Mouse (Mus musculus) gastrocnemius, postnatal 36 days (tissue): Measurements from ENCODE around the gene Spag8. TPM values are rescaled to one million over a fixed set of nuclear protein-coding genes. Genes with fewer than 3 reads are reported as not detected.
A peak's percentile ranks its signal among the peaks of the same experiment; 100 is the strongest.

Experiments
- DNase-seq, 2 experiments: peaks; one replicate each; pipeline ENCODE4 v3.0.0; 2022
- intact Hi-C: fragments of 180-260 bp; cut with DNase I; formaldehyde crosslinking; loops from one replicate; pipeline ENCODE4 v1.15.1; 2025
- long read RNA-seq, 2 experiments: library from polyadenylated mRNA; stranded (forward); transcript quantifications; one replicate each; pipeline ENCODE4 v2.0.0; 2021
- total RNA-seq, 2 experiments: library from RNA; stranded (reverse); gene quantifications; 2 replicates each; pipeline ENCODE4 v1.2.3; 2021

Spag8 gene
- not detected for total RNA-seq
- long read RNA-seq, experiment 1 = 0 reads
- long read RNA-seq, experiment 2 = 0 reads

DNA sequence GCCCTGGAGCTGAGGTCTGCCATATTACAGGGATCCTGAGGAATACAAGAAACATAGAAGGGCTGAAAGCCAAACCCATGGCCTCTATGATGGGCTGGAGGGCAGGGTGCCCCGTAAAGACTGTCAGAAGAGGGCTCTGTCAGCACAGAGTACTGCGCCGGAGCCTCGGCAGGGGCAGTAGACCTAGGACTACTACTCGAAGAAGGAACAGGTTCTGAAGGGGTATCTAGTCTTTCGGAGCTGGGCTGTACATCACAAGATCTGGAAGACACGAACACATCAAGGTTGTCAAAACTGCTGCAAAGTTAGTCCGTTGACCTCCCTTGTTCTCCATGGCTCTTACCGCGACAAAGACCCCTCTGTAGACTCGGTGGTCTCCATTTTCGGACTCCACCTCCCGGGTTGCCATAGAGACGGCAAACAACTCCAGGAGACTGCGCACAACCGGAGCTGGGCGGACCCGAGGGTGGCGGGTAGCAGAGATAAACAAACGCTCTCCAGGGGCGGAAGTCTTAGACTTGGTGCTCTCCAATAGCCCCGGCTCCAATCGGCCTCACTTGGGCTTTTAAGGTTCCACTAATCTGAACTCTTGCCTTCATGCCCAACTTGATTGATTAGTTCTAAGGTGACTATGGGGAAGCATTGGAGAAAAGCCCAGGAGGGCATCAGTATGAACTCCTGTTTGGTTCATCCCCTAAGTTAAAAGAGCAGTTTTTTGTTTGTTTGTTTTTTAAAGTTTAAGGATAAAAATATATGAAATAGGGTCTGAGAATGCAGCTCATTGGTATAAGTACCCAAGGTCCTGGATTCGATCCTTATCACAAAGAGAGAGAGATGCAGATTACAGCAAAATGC lies at the start of gene Spag8:
Gene Spag8 (minus strand): TSS at position 434 of the 855 bp plus-strand sequence.
- no peak for DNase-seq
- intact Hi-C loops = loop anchor here (2.0 kb wide), 1 partner anchor 17 kb away; no protein-coding TSS in a partner anchor

DNA sequence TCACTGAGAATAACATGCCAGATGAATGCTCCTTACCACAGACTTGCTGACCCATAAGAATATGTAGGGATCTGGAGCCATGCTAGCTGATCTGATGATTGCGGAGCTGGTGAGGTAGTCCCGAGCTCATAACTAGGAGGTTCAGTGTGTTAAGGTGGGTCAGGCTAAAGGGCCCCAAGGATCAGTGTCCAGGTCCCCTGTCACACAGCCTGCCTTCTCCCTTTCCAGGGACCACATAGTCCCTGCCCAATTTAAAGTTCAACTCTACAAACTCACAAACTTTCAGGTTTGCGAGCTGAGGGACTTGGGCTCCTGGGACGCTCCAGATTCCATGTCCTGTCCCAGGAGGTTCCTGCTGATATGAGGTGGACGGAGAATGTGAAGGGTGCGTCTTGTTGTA lies 47.3 kb upstream of the Spag8 start, which contains the start of gene Olfr70:
Gene Olfr70 (minus strand): TSS at position 101 of the 400 bp plus-strand sequence.
- intact Hi-C loops = no loop called here
- DNase-seq = no peak

DNA sequence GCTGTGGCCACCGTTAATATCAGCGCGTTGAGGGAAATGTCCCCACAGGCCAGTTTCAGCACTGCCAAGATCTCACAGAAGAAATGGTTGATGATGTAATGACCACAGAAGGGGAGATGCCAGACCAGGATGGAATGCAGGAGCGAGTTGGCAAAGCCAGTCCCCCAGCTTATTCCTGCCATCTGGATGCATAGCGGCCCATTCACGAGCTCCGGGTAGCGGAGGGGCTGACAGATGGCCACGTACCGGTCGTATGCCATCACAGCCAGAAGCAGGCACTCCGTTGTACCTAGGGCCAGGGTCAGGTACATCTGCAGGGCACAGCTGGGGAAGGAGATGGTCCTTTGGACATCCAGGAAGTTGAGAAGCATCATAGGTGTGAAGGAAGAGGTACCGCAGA lies 43.2 kb upstream of the Spag8 start:
- no peak for DNase-seq
- intact Hi-C loops = no loop called here

DNA sequence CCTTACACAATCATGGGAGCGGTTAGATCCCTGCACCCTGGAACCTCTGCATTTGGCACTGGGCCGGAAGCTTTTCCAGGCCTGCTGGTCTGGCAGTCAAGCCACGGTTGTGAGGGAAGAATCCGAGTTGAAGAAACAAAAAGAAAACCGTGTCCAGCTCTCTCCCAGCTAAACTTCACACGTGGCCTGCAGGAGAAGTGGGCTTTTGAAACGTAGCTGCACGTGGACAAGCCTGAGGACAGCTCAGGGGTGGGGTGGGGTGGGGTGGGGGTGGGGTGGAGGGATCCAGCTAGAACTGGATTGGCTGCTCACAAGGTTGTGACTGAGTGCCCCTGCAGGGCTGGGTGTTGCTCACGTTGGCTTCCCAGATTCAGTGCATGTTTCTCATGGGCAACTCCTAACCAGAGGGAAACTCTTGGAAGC lies 41.9 kb upstream of the Spag8 start:
- peak; percentile 43 to 60 for DNase-seq
- intact Hi-C loops = no loop called here

DNA sequence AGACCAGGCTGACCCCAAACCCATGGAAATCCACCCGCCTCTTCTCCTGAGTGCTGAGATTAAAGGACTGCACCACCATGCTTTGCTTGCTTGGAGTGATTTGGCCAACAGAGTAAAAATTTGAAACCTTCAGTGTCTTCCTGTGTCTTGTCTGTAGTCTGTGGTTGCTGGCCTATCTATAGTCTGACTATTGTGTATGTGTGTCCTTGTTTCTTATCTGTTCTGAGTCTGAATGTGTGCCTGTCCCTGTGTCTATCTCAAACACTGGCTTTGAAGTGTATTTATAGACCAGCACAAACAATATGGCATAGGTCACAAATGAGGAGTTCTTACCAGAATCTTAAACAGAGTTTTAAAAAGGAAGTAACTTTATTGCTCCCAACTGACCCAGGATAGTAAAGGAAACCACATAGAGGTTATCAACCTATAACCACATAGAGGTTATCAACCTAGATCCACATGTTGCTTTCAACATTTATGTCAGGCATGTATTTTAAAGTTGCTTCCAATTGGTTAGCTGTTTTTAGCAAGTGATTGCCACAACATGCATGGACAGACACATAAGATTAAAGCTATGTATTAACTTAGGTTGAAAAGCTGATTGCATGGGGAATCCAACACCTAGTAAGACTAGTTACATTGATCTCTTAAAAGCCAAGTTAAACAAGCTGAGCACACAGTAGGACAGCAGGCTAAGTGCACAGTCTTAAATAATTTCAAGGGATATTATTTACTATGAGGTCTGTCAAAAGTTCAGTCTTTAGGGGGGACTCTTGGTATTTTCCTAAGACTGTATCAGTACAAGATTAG lies 41.2 kb upstream of the Spag8 start:
- DNase-seq = no peak
- intact Hi-C loops = no loop called here

DNA sequence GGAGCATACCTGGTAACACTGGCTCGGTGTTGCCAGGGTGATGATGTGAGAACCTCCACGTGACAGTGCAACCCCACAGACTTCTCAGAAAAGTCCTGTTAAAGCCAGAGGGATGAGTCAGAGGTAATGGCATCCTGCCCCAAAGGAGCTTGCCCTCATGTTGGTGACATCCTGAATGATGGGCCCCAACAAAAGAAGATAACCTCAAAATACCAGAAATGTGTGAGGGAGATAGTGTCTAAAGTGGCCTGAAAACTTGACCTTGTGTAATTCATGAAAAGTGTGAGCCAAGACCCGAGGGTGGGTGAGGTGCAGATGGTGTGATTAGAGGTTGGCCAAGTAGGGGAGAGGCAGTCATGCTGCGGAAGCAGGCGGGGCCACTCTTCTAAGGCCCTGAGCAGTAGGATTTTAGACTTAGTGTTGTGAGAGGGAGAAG lies 40.4 kb upstream of the Spag8 start:
- intact Hi-C loops = no loop called here
- no peak for DNase-seq

DNA sequence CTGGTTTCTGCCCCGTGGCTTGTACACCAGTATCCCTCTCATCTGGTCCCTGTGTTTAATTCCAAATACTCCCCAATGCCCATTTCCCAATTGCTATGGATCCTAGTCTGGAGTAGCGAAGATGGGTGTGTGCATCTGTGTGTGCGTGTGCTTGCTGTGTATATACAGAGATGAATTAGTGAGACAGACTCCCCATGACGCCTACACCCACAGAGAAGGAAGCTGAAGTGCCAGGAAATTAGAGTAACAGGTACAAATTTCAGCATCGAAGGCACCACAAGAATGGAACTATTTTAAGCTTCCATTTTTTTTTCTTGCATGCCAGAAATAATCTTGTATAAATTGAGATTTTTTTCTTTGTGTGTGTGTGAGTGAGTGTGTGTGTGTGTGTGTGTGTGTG lies 37.6 kb upstream of the Spag8 start:
- intact Hi-C loops = no loop called here
- no peak for DNase-seq

DNA sequence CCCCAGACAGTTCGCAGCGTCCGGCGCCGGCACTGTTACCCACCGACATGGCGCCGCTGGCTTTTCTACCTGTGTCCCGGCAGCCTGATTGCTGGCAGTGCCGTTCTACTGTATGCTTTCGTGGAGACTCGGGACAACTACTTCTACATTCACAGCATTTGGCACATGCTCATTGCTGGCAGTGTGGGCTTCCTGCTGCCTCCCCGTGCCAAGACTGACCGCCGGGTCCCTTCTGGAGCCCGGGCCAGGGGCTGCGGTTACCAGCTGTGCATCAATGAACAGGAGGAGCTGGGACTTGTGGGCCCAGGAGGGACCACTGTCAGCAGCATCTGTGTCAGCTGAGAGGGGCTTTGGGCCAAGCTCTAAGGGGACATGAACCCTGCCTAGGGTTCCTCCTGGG lies 36.6 kb upstream of the Spag8 start:
- DNase-seq = no peak
- intact Hi-C loops = no loop called here

DNA sequence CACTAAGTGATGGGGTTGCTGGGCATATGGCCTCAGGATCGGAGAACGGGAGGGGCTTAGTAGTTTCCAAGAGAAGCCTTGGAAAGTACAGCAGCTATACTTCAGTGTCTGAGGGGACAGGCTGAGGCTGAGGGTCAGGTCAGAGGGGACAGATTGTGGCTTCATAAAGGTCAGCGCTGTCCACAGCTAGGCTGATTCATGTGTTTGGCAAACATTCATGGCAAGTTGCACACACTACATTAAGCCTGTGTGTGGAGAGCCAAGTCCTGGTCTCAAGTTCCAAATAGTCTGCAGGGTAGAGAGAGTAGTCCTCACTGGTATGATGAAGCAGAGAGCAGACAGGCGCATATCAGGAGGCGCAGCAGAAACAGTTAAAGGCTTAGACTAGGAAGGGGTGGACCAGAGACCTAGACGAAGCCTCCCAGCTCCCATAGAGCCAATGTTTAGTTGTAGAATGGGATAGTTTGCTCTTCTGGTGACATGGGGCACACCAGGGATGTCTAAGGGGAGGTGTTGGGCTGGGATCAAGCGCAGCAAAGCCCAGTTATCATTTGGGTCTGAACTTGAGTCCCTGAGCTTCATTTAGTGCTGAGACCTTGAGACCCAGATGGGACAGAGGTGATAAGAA lies 26.1 kb upstream of the Spag8 start:
- intact Hi-C loops = no loop called here

DNA sequence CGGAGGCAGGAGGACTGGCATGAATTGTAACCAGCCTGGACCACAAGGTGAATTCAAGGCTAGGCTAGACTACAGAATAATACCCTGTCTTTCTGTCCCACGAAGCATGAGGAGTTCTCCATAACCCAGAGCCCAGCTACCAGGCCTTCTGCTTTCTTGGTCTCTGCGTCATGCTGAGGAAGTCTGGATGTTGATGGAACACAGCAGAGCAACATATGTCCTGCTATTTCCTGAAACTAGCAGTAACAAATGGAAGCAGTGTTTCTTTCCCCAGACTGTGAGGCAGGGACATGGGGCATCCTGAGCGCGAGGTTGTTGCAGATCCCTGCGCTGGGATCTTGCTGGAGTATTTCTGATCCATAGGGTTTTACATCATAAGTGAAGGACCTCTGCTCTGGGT lies 25.1 kb upstream of the Spag8 start:
- DNase-seq = no peak
- intact Hi-C loops = no loop called here

More for the DNA sequence above, 26.1 kb upstream of the Spag8 start:
- DNase-seq = peak; percentile 43 to 64

DNA sequence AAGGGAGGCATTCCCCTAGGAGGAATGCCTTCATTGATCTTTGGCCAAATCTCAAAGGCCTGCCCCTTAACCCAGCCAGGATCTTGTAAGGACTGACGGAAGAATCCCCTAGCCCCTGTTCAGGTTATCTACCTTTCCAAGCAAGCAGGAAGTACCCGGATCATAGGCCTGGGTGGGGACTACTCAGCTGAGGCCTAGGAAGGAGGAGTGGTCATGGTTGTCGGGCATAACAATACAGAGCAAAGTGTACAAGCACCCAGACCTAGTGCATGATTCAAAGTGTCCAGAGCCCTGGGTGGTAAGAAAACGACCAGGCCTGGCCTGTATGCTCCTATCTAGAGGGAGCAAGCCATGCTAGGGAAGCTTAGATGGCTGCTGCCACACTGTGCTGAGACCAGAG lies 22.2 kb upstream of the Spag8 start:
- no peak for DNase-seq
- intact Hi-C loops = no loop called here

DNA sequence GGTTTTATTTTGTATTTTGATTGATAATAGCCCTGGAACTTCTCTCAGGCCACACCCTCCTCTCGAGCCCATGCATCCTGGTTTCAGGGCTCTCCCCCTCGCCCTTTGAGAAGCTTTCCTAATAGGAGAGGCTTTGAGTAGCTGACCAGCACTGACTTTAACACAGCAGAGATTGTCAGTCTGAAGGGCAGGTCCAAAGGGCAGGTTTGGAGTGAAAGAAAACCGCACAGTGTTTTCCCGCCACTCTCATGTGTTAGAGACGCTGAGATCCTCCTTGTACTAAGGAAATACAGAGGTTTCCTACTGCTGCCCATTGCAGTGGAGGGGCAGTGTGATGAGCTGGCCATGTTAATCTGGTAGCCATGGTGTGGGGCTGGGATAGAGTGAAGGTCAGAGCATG lies 21.6 kb upstream of the Spag8 start:
- DNase-seq = no peak
- intact Hi-C loops = no loop called here

DNA sequence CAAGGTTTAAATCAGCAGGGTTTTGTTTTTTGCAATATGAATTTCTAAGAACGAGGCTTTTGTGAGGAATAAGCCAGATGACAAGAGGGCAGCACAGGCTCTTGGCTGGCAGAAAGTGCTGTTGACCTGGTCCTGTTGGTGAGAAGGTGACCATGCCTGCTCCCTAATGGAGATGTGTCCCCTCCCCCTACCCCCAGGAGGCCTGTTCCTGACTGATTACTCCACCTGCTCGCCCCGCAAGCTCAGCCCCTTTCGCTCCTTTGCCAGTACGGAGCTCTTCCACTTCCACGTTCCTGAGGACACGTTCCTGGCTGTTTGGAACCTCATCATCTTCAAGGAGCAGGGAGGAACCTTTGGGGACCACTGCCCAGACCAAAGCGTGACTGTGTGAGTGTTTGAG lies 20.3 kb upstream of the Spag8 start:
- intact Hi-C loops = loop anchor here (2.0 kb wide), 1 partner anchor 37 kb away; the partner anchor contains the start of gene Olfr71
- DNase-seq = no peak

DNA sequence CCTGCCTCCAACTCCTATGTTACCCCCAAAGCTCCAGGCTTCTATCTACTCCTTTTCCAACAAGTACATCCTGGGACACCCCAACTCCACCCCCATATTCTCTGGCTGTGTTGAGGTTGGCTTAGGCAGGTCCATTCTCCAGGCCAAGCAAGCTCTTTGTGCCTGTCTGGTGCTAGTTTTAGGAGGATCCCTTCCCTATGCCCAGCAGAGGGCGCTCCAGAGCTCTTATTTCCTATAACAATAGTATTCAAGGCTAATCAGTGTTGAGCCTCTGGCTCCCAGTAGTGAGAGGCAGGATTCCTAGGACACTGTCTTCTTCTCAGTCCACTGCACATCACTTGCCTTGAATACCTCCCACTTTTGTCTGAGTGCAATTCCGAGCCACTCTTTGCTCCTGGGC lies 18.7 kb upstream of the Spag8 start:
- DNase-seq = peak; percentile 86

DNA sequence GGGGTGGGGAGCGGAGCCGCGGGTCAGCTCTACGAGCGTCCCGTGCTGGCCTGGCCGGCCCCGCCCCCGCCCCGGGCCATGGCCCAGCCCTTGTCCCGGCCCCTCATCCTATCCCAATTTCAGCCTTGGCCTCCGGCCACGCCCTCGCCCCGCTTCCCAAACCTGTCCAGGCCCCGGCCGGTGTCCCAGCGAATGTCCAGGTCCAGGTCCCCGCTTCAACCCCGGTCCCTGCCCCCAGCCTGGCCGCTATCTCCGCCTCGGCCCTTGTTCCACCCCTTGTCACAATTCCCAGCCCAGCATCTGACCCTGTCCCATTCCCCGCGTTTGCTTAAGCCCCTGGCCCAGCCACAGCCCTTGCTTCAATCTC lies 16.0 kb upstream of the Spag8 start:
- intact Hi-C loops = no loop called here
- peak; percentile 66 to 75 for DNase-seq

More for the DNA sequence above, 18.7 kb upstream of the Spag8 start:
- intact Hi-C loops = loop anchor here (2.0 kb wide), 1 partner anchor 39 kb away; the partner anchor contains the start of gene Olfr71

DNA sequence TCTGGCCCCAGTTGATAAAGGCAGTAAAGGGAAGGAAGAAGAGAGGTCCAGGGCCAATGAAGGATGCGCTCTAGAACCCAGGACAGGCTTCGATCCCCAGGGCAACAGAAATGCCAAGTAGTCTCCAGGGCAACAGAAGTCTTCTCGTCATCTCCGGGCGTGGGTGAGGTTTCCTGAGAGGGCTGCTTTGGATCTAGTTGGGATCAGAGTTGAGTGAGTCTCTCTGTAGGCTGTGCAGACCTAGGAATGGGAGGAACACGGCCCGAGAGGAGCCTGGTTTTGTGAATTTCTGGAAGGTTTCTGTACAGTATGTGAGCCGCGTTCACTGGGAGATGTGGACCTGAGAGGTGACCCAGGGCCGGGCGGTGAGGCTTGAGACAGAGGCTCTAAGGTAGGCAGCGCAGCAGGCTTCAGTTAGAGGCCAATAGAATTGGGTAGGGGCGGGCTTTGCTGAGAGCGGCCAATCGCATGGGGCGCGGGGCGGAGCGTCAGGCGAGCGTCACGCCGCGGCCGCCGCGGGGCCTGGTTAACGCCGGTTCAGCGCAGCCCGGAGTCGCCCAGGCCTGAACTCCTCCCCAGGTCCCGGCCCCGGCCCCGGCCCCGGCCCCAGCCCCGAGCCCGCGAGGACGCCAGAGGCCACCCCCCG lies 15.5 kb upstream of the Spag8 start, which contains the start of the genes Tmem8b and Fam221b:
Gene Tmem8b (plus strand): TSS at position 190 of the 646 bp plus-strand sequence.
Gene Fam221b (minus strand): TSS at position 364 of the 646 bp plus-strand sequence.
- intact Hi-C loops = no loop called here
- peak; percentile 83 to 86 for DNase-seq

DNA sequence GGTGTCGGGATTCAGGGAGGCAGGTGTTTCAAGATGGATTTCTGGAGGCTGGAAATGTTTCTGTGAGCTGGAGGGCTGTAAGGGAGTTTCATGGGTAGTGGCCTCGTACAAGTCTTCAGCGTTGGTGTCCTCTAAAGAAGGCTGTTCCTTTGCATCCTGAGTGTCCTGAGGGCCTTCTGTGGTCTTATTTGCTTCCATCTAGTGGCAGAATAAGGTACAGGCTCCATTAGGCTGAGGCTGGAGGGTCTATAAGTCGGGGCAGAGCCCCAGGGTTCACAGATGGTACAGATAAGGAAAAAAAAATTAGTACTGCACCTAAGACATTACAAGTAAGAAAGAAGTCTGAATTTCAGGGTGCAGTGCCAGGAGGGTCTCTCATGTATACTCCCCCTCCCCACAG lies 13.0 kb upstream of the Spag8 start:
- intact Hi-C loops = loop anchor here (2.0 kb wide), 1 partner anchor 34 kb away; no protein-coding TSS in a partner anchor
- DNase-seq = no peak

DNA sequence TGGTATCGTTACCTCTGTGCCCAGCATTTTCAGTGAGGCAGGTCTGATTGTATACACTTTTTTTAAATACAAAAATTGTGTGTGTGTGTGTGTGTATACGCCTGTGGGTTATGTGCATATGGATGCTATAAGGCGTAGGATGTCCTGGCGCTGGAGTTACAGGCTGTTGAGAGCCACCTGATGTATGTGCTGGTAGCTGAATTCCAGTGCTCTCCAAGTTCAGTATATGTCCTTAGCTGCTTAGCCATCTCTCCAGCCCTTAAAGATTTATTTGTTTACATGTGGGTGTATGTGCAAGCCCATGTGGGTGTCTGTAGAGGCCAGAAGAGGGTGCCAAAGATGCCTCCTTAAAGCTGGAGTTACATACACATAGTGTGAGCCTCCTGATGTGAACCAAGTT lies 3.8 kb upstream of the Spag8 start:
- intact Hi-C loops = no loop called here
- no peak for DNase-seq

DNA sequence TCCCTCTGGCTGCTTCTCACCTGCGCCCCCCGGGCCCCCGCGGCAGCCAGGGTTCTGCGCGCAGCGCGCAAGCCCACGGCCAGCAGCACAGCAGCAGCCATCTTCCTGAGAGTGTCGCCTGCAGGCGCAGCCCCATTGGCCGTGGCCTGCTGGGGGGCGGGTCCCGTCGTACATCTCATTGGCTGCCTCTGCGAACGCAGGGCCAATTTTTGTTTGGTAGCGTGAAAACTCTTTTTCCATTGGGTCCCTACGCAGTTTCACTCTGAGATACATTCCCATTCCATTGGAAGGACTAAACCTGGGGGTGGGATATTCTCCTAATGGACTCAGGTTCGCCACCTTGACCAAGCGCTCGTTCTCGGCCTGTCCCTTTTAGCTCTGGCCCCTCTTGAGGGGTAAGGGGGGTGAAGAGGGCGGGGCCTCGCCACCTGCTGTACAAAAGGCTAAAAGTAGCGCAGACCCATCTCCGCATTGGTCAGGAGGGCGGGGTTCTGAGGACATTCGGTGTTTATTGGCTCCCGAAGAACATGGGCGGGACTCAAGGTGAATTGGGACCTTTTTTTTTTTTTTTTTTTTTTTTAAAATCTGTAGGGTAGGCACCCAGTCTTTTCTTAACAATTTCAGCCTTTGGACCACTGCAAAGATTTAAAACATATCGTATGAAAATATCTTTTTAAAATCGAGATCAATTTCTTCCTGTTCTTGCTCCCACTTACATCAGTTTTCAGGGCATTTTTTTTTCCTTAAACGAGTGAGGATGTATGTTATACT lies 3.1 kb upstream of the Spag8 start, which contains the start of gene Hint2:
Gene Hint2 (minus strand): TSS at position 128 of the 771 bp plus-strand sequence.
- peak; percentile 88 for DNase-seq
- intact Hi-C loops = no loop called here
